Comparison of ENCODE assay signal across 8 mouse cellular contexts in genomic region chr16:34093734-34094445, GRCm38 (mm10).
DNase-seq lines count a peak whose midpoint lies in the region; ATAC-seq lines count a peak whose summit lies in the region.

No protein-coding gene starts in this region.

- H3K27ac ChIP-seq in neural tube, embryonic 11.5 days (ENCODE audit: low read depth, low read length) = no peak overlapping the region
- H3K27ac ChIP-seq in limb, embryonic 10.5 days = peak overlapping the region; percentile 67

- peak; percentile 23 for DNase-seq in embryo, embryonic 10.5 days (ENCODE audit: low spot score)
- DNase-seq in embryo, embryonic 9.5 days (ENCODE audit: extremely low spot score) = no peak
- no peak for DNase-seq in neural tube, embryonic 11.5 days (ENCODE audit: low spot score)
- DNase-seq in neural tube, embryonic 10.5 days (ENCODE audit: extremely low spot score, low spot score) = no peak
- DNase-seq in limb, embryonic 10.5 days (ENCODE audit: low spot score) = no peak
- DNase-seq in splenic B cell, adult 2 months (ENCODE audit: low read depth, low spot score) = peak; percentile 26
- DNase-seq in ovary, adult 18-20 months (ENCODE audit: low spot score) = no peak
- no peak for DNase-seq in thymus, postnatal 36 days

- WGBS in neural tube, embryonic 11.5 days = 2% methylated on average over 14 of the region's 14 CpGs
- WGBS in limb, embryonic 10.5 days = 1% methylated on average over 14 of the region's 14 CpGs

- no peaks in the 10 kb centered on the region for H3K27me3 ChIP-seq in neural tube, embryonic 11.5 days (ENCODE audit: control insufficient read depth, insufficient read depth, low read length)
- H3K27me3 ChIP-seq in limb, embryonic 10.5 days (ENCODE audit: low read depth, poor library complexity, severe bottlenecking) = peaks cover 8% of the 10 kb centered on the region; the same call in 1 of the 2 replicates
- no peaks in the 10 kb centered on the region for H3K27me3 ChIP-seq in splenic B cell, adult 2 months (ENCODE audit: control insufficient read depth, insufficient read depth, low read length, poor library complexity, severe bottlenecking)

- no peaks in the 10 kb centered on the region for H3K36me3 ChIP-seq in neural tube, embryonic 11.5 days (ENCODE audit: control insufficient read depth, insufficient read depth, low read length)
- no peaks in the 10 kb centered on the region for H3K36me3 ChIP-seq in limb, embryonic 10.5 days
- H3K36me3 ChIP-seq in splenic B cell, adult 2 months (ENCODE audit: control insufficient read depth, insufficient read depth, low read length, poor library complexity, severe bottlenecking) = no peaks in the 10 kb centered on the region

- peak overlapping the region; percentile 59 for H3K4me2 ChIP-seq in neural tube, embryonic 11.5 days (ENCODE audit: low read depth)

- no peaks in the 10 kb centered on the region for H3K9me3 ChIP-seq in neural tube, embryonic 11.5 days (ENCODE audit: control insufficient read depth, low read length)
- no peaks in the 10 kb centered on the region for H3K9me3 ChIP-seq in limb, embryonic 10.5 days (replicated peaks)

- peak overlapping the region; percentile 23; the same call in 1 of the 2 replicates for H3K9ac ChIP-seq in neural tube, embryonic 11.5 days (ENCODE audit: low read length)

- ATAC-seq in neural tube, embryonic 11.5 days (ENCODE audit: insufficient read depth, low FRiP score, low TSS enrichment) = no peak

- peak overlapping the region; percentile 34 for H3K4me3 ChIP-seq in neural tube, embryonic 11.5 days (ENCODE audit: low read depth, low read length)
- peak overlapping the region; percentile 63 for H3K4me3 ChIP-seq in limb, embryonic 10.5 days

- H3K4me1 ChIP-seq in neural tube, embryonic 11.5 days (ENCODE audit: control insufficient read depth, insufficient read depth, low read length) = peaks cover 10% of the 10 kb centered on the region; the same call in 1 of the 2 replicates
- H3K4me1 ChIP-seq in limb, embryonic 10.5 days = peaks cover 30% of the 10 kb centered on the region

Comparison
In these comparisons a context has a peak if more than half of its experiments do, and no peak if none do; other contexts are left out.
1. DNase-seq: peak in embryo, embryonic 10.5 days (single experiment) and splenic B cell, adult 2 months (single experiment); none in embryo, embryonic 9.5 days (single experiment), neural tube, embryonic 11.5 days (single experiment), neural tube, embryonic 10.5 days (single experiment), limb, embryonic 10.5 days (single experiment), ovary, adult 18-20 months (single experiment) and thymus, postnatal 36 days (0 of 2).